Mouse (Mus musculus): ENCODE measurements around the gene Defa37. TPM values are rescaled to one million over a fixed set of nuclear protein-coding genes. Genes with fewer than 3 reads are reported as not detected.
"Not testable (repeated sequence)": the region's sequence is repeated elsewhere in the genome, so short reads cannot be mapped to it uniquely, and the experiment has no call there.

The Defa37 gene
- total RNA-seq (2014; fragmentation: Nextera tagmentation) (not detected in 2 replicates), total RNA-seq (2017) (not detected in 2 replicates)

GRCm38 (mm10) chr8:21565086-21565485 lies at the start of gene Defa37:
Defa37 (plus strand) TSS chr8:21565386.
- not testable (repeated sequence) for ATAC-seq (replicated peaks; ENCODE audit: low FRiP score, low TSS enrichment, poor library complexity, severe bottlenecking)

- not testable (repeated sequence) for ATAC-seq (replicated peaks; ENCODE audit: low FRiP score, low TSS enrichment, poor library complexity, severe bottlenecking)
Observed at GRCm38 (mm10) chr8:21528732-21529131, 36.5 kb upstream of the Defa37 start, which contains the start of gene Defa32. Defa32 (plus strand) TSS chr8:21529032.

GRCm38 (mm10) chr8:21582706-21583105 lies 17.5 kb downstream of the Defa37 start, which contains the start of gene Defa28:
Defa28 (plus strand) TSS chr8:21583006.
- not testable (repeated sequence) for ATAC-seq (replicated peaks; ENCODE audit: low FRiP score, low TSS enrichment, poor library complexity, severe bottlenecking)

GRCm38 (mm10) chr8:21594408-21594807 lies 29.2 kb downstream of the Defa37 start, which contains the start of gene Gm7861:
Gm7861 (minus strand) TSS chr8:21594508.
- not testable (repeated sequence) for ATAC-seq (replicated peaks; ENCODE audit: low FRiP score, low TSS enrichment, poor library complexity, severe bottlenecking)

Other genes starting within 250 kb of the Defa37 start
- gene Defa27, start 249.8 kb upstream of the Defa37 start, total RNA-seq (2014; fragmentation: Nextera tagmentation): not detected in 2 replicates
- gene Defa27, start 249.8 kb upstream of the Defa37 start, total RNA-seq (2017): not detected in 2 replicates
- gene Defa29, start 238.4 kb upstream of the Defa37 start, total RNA-seq (2014; fragmentation: Nextera tagmentation): not detected in 2 replicates
- not detected in 2 replicates for gene Defa29, start 238.4 kb upstream of the Defa37 start, total RNA-seq (2017)
- gene Defa2, start 186.9 kb upstream of the Defa37 start, total RNA-seq (2014; fragmentation: Nextera tagmentation): not detected in 2 replicates
- not detected in 2 replicates for gene Defa2, start 186.9 kb upstream of the Defa37 start, total RNA-seq (2017)
- not detected in 2 replicates for gene Defa33, start 173.6 kb upstream of the Defa37 start, total RNA-seq (2014; fragmentation: Nextera tagmentation)
- gene Defa33, start 173.6 kb upstream of the Defa37 start, total RNA-seq (2017): not detected in 2 replicates
- gene Defa36, start 138.0 kb upstream of the Defa37 start, total RNA-seq (2014; fragmentation: Nextera tagmentation): not detected in 2 replicates
- gene Defa36, start 138.0 kb upstream of the Defa37 start, total RNA-seq (2017): not detected in 2 replicates
- gene Gm7849, start 108.8 kb upstream of the Defa37 start, total RNA-seq (2014; fragmentation: Nextera tagmentation): not detected in 2 replicates
- not detected in 2 replicates for gene Gm7849, start 108.8 kb upstream of the Defa37 start, total RNA-seq (2017)
- not detected in 2 replicates for gene Defa20, start 56.1 kb upstream of the Defa37 start, total RNA-seq (2014; fragmentation: Nextera tagmentation)
- not detected in 2 replicates for gene Defa20, start 56.1 kb upstream of the Defa37 start, total RNA-seq (2017)
- gene Defa32, start 36.4 kb upstream of the Defa37 start, total RNA-seq (2014; fragmentation: Nextera tagmentation): not detected in 2 replicates
- not detected in 2 replicates for gene Defa32, start 36.4 kb upstream of the Defa37 start, total RNA-seq (2017)
- not detected in 2 replicates for gene Defa28, start 17.6 kb downstream of the Defa37 start, total RNA-seq (2014; fragmentation: Nextera tagmentation)
- not detected in 2 replicates for gene Defa28, start 17.6 kb downstream of the Defa37 start, total RNA-seq (2017)
- gene Gm7861, start 29.1 kb downstream of the Defa37 start, total RNA-seq (2014; fragmentation: Nextera tagmentation): not detected in 2 replicates
- not detected in 2 replicates for gene Gm7861, start 29.1 kb downstream of the Defa37 start, total RNA-seq (2017)
- gene Defa26, start 52.8 kb downstream of the Defa37 start, total RNA-seq (2014; fragmentation: Nextera tagmentation): not detected in 2 replicates
- gene Defa26, start 52.8 kb downstream of the Defa37 start, total RNA-seq (2017): not detected in 2 replicates
- not detected in 2 replicates for gene Defa17, start 90.4 kb downstream of the Defa37 start, total RNA-seq (2014; fragmentation: Nextera tagmentation)
- gene Defa17, start 90.4 kb downstream of the Defa37 start, total RNA-seq (2017): not detected in 2 replicates
- not detected in 2 replicates for gene Defa34, start 100.4 kb downstream of the Defa37 start, total RNA-seq (2014; fragmentation: Nextera tagmentation)
- not detected in 2 replicates for gene Defa34, start 100.4 kb downstream of the Defa37 start, total RNA-seq (2017)
- not detected in 2 replicates for gene AY761184, start 138.3 kb downstream of the Defa37 start, total RNA-seq (2014; fragmentation: Nextera tagmentation)
- gene AY761184, start 138.3 kb downstream of the Defa37 start, total RNA-seq (2017): not detected in 2 replicates
- not detected in 2 replicates for gene Defa24, start 169.1 kb downstream of the Defa37 start, total RNA-seq (2014; fragmentation: Nextera tagmentation)
- gene Defa24, start 169.1 kb downstream of the Defa37 start, total RNA-seq (2017): not detected in 2 replicates